Mouse (Mus musculus) small intestine, adult 2 months (tissue): ENCODE measurements at regions not wholly inside any gene's neighbourhood (a gene's known extent, or its start where the extent isn't known, plus 50 kb on each side); places are given as distances from the start of the nearest gene placed in this dataset.

Experiments
- H3K27ac ChIP-seq: fragments of 200-500 bp; 2 replicates; pipeline ENCODE4 v1.5.1; 2012; ENCODE audit warnings: low read depth, low read length, control low read depth, inconsistent platforms; ENCODE audit not compliant: insufficient read depth
- H3K27me3 ChIP-seq: fragments of 200-500 bp; 2 replicates; pipeline ENCODE4 v1.6.1; 2012; ENCODE audit warnings: mild to moderate bottlenecking, moderate library complexity, low read length, inconsistent platforms; ENCODE audit not compliant: control insufficient read depth, insufficient read depth
- H3K36me3 ChIP-seq: fragments of 200-500 bp; 2 replicates; pipeline ENCODE4 v1.6.1; 2012; ENCODE audit warnings: mild to moderate bottlenecking, low read length, control low read depth, inconsistent platforms; ENCODE audit not compliant: control insufficient read depth, insufficient read depth
- H3K4me1 ChIP-seq: fragments of 200-500 bp; 2 replicates; pipeline ENCODE4 v1.6.1; 2012; ENCODE audit warnings: low read length, inconsistent platforms, mixed read lengths; ENCODE audit not compliant: control insufficient read depth, insufficient read depth, insufficient read length
- H3K4me3 ChIP-seq: fragments of 200-500 bp; 2 replicates; pipeline ENCODE4 v1.5.1; 2012; ENCODE audit warnings: low read depth, mild to moderate bottlenecking, control low read depth, inconsistent platforms, low read length, moderate library complexity
- CTCF ChIP-seq: fragments of 200-500 bp; IDR thresholded peaks from 2 replicates; pipeline ENCODE4 v1.5.1; 2012; ENCODE audit warnings: low read depth, mild to moderate bottlenecking, control low read depth, inconsistent platforms, low read length, moderate library complexity, mixed read lengths; ENCODE audit not compliant: insufficient replicate concordance, insufficient read length; ENCODE audit errors: extremely low read depth
- POLR2A ChIP-seq: fragments of 200-500 bp; IDR thresholded peaks from 2 replicates; pipeline ENCODE4 v1.6.1; 2012; ENCODE audit warnings: low read depth, mild to moderate bottlenecking, control low read depth, inconsistent platforms, low read length, moderate library complexity
- WGBS: fragments of 180-500 bp; shearing (Covaris S2); methylation state at CpG from one replicate; pipeline ENCODE4 v1.1.7; 2018; 5-methylcytosine and 5-hydroxymethylcytosine counted together

DNA sequence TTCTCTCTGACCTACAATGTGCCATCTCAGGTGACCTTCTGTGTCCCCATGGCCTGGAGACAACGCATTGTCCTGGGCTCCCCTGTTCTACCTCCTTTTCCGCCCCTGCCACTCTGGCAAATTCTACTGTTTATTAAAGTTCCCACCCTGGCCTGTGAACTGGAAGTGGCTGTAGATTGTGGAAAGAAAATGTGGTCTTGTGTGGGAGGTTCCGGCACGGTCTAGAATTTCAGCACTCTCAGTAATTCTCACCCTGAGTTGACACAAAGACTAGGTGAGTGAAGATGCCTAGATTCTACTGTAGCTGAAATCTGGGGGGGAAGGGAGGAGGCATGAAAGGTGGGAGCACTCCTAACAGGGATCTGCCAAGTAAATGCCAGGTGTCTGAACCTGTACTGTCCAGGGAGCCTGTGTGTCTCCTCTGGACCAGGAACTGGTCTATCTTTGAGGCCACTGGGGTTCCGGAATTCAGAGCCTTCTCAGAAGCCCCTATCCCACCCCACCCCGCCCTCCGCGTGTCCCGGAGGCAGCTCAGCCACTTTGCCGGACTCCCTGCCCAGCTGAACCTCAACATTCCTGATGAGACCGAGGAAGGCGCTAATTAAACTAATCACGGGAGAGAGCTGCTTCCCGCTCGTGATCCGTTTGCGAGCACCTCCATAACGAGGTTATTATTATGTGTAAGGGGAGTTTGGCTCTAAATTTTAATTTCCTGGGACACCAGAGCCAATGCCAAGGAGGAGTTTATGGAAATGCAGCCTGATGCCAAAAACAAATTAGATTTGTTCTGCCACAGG lies 77.3 kb upstream of the Cpsf6 start:
- H3K4me1 ChIP-seq, result peaks cover 23% of the 10 kb centered on the region; the same call in 1 of the 2 replicates
- no peaks in the 10 kb centered on the region for H3K36me3 ChIP-seq
- H3K27ac ChIP-seq, result peak overlapping the region; percentile 83; the same call in 1 of the 2 replicates
- no peak overlapping the region for H3K4me3 ChIP-seq
- WGBS, result 88% methylated on average over 18 of the region's 18 CpGs
- no peak for TF ChIP-seq CTCF
- H3K27me3 ChIP-seq, result no peaks in the 10 kb centered on the region

DNA sequence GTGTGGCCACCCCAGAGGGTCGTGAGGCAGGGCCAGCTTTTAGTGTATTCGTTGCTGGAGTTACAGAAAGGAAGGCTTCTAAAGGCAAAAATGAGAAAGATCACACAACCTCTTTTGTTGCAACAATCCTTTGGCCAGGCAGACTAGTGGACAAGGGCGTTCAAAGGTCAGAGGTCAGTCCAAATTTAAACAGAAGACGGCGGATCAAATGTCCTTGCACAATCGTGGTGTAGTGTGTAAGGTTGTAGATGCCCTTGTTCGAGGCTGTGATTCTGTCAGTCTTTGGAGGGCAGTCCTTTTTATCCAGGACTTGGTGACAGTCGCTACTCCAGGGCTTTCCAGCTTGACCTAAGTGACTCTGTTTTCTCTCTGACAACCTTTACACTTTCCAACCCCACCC lies 76.6 kb upstream of the Cpsf6 start:
- H3K27me3 ChIP-seq, result no peaks in the 10 kb centered on the region
- TF ChIP-seq POLR2A (no peak), CTCF (no peak)
- peak overlapping the region; percentile 83 for H3K27ac ChIP-seq
- 30% methylated on average over 8 of the region's 8 CpGs for WGBS
- no peak overlapping the region for H3K4me3 ChIP-seq
- H3K4me1 ChIP-seq, result peaks cover 29% of the 10 kb centered on the region; the same call in 1 of the 2 replicates
- no peaks in the 10 kb centered on the region for H3K36me3 ChIP-seq

DNA sequence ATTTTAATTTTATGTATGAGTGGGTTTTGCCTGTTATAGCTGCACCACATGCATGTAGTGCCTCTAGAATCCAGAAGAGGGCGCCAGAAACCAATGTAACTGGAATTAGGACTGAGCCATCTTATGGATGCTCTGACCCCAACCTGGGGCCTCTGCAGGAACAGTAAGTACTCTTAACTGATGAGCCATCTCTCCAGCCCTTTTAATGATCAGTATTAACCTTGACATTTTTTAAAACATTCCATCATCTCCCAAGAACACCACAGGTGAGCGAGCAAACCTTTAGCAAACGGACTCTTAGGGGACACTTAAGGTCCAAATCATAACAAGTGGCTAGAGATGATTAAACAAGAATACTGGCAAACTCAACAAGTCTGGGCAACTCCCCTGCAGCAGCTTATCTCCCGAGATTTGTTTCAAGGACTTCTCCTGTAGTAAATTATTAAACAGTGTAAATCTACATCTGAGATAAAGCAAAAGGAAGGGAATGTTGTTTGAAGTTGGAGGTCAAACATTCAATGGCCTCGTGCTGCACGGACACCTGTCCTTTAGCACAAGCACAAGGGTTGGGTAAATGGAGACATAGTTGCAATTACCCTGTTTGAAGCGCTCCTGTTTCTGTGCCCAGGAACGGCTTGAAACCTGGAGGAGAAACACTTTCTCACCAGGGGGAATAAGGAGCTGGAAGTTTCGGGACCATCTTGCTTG lies 75.9 kb upstream of the Cpsf6 start:
- Histone ChIP-seq H3K4me3 (no peak overlapping the region), H3K27ac (peak overlapping the region; percentile 83), H3K4me1 (peaks cover 30% of the 10 kb centered on the region; the same call in 1 of the 2 replicates), H3K36me3 (no peaks in the 10 kb centered on the region), H3K27me3 (no peaks in the 10 kb centered on the region)
- TF ChIP-seq POLR2A (no peak), CTCF (peak; percentile 44; the same call in 1 of the 2 replicates)
- 24% methylated on average over 9 of the region's 9 CpGs for WGBS

GRCm38 (mm10) chr10:117454711-117455591 lies 75.1 kb upstream of the Cpsf6 start:
- WGBS, result 33% methylated on average over 12 of the region's 12 CpGs
- peaks cover 37% of the 10 kb centered on the region; the same call in 1 of the 2 replicates for H3K4me1 ChIP-seq
- H3K4me3 ChIP-seq, result no peak overlapping the region
- no peaks in the 10 kb centered on the region for H3K36me3 ChIP-seq
- no peak for TF ChIP-seq CTCF
- no peak for TF ChIP-seq POLR2A
- no peaks in the 10 kb centered on the region for H3K27me3 ChIP-seq
- peak overlapping the region; percentile 19; the same call in 1 of the 2 replicates for H3K27ac ChIP-seq

GRCm38 (mm10) chr10:117454171-117454500 lies 74.3 kb upstream of the Cpsf6 start:
- TF ChIP-seq POLR2A (no peak), CTCF (no peak)
- WGBS, result 64% methylated on average over 3 of the region's 3 CpGs
- H3K27me3 ChIP-seq, result no peaks in the 10 kb centered on the region

GRCm38 (mm10) chr10:117453406-117454170 lies 73.8 kb upstream of the Cpsf6 start:
- Histone ChIP-seq H3K4me1 (peaks cover 39% of the 10 kb centered on the region; the same call in 1 of the 2 replicates), H3K36me3 (no peaks in the 10 kb centered on the region), H3K27ac (no peak overlapping the region), H3K27me3 (no peaks in the 10 kb centered on the region), H3K4me3 (no peak overlapping the region)
- WGBS, result 91% methylated on average over 7 of the region's 7 CpGs
- TF ChIP-seq POLR2A, result no peak
- no peak for TF ChIP-seq CTCF

More at GRCm38 (mm10) chr10:117454171-117454500, 74.3 kb upstream of the Cpsf6 start:
- Histone ChIP-seq H3K27ac (no peak overlapping the region), H3K4me3 (no peak overlapping the region), H3K36me3 (no peaks in the 10 kb centered on the region), H3K4me1 (peaks cover 39% of the 10 kb centered on the region; the same call in 1 of the 2 replicates)
